Mouse (Mus musculus): ENCODE data around the gene Ndufb7. TPM values are rescaled to one million over a fixed set of nuclear protein-coding genes. Genes with fewer than 3 reads are reported as not detected.
"Not testable (repeated sequence)": the region's sequence is repeated elsewhere in the genome, so short reads cannot be mapped to it uniquely, and the experiment has no call there.

Gene Ndufb7
- polyA plus RNA-seq (2012; rRNA removed) = 294 and 383 TPM in 2 replicates

GRCm38 (mm10) chr8:83566469-83567395, at the start of gene Ndufb7:
Ndufb7 (plus strand) TSS chr8:83566671.
- TF ChIP-seq CTCF (IDR thresholded peaks at IDR 0.05; ENCODE audit: borderline replicate concordance, extremely low read depth, insufficient read depth, insufficient read length) (peak; percentile 94), POLR2A (IDR thresholded peaks at IDR 0.05; ENCODE audit: borderline replicate concordance, extremely low read depth, insufficient read depth, insufficient read length, poor library complexity, severe bottlenecking) (0 out of 2 replicates have a peak, but pooled peaks have one; percentile 44)

GRCm38 (mm10) chr8:83520432-83520831, 46.0 kb upstream of the Ndufb7 start:
- no peak for TF ChIP-seq POLR2A (IDR thresholded peaks at IDR 0.05; ENCODE audit: borderline replicate concordance, extremely low read depth, insufficient read depth, insufficient read length, poor library complexity, severe bottlenecking)
- TF ChIP-seq CTCF (IDR thresholded peaks at IDR 0.05; ENCODE audit: borderline replicate concordance, extremely low read depth, insufficient read depth, insufficient read length) = no peak

More at GRCm38 (mm10) chr8:83566469-83567395, at the start of gene Ndufb7:
- DNase-seq (ENCODE audit: low read depth) = peak; percentile 96

GRCm38 (mm10) chr8:83520907-83521306, 45.6 kb upstream of the Ndufb7 start:
- DNase-seq (ENCODE audit: low read depth) = not testable (repeated sequence)

More at GRCm38 (mm10) chr8:83520432-83520831, 46.0 kb upstream of the Ndufb7 start:
- DNase-seq (ENCODE audit: low read depth) = no peak

GRCm38 (mm10) chr8:83521310-83521709, 45.2 kb upstream of the Ndufb7 start:
- no peak for TF ChIP-seq POLR2A (IDR thresholded peaks at IDR 0.05; ENCODE audit: borderline replicate concordance, extremely low read depth, insufficient read depth, insufficient read length, poor library complexity, severe bottlenecking)
- no peak for TF ChIP-seq CTCF (IDR thresholded peaks at IDR 0.05; ENCODE audit: borderline replicate concordance, extremely low read depth, insufficient read depth, insufficient read length)
- DNase-seq (ENCODE audit: low read depth) = no peak

- no peak for DNase-seq (ENCODE audit: low read depth)
- TF ChIP-seq CTCF (IDR thresholded peaks at IDR 0.05; ENCODE audit: borderline replicate concordance, extremely low read depth, insufficient read depth, insufficient read length) (no peak), POLR2A (IDR thresholded peaks at IDR 0.05; ENCODE audit: borderline replicate concordance, extremely low read depth, insufficient read depth, insufficient read length, poor library complexity, severe bottlenecking) (no peak)
Observed at GRCm38 (mm10) chr8:83534802-83535201, 31.7 kb upstream of the Ndufb7 start.

- TF ChIP-seq POLR2A (IDR thresholded peaks at IDR 0.05; ENCODE audit: borderline replicate concordance, extremely low read depth, insufficient read depth, insufficient read length, poor library complexity, severe bottlenecking) (no peak), CTCF (IDR thresholded peaks at IDR 0.05; ENCODE audit: borderline replicate concordance, extremely low read depth, insufficient read depth, insufficient read length) (no peak)
- DNase-seq (ENCODE audit: low read depth) = no peak
Observed at GRCm38 (mm10) chr8:83535736-83536135, 30.7 kb upstream of the Ndufb7 start, which contains the start of gene Olfr370. Olfr370 (plus strand) TSS chr8:83535780.

GRCm38 (mm10) chr8:83562669-83563068, 3.8 kb upstream of the Ndufb7 start:
- DNase-seq (ENCODE audit: low read depth) = no peak
- TF ChIP-seq CTCF (IDR thresholded peaks at IDR 0.05; ENCODE audit: borderline replicate concordance, extremely low read depth, insufficient read depth, insufficient read length) (no peak), POLR2A (IDR thresholded peaks at IDR 0.05; ENCODE audit: borderline replicate concordance, extremely low read depth, insufficient read depth, insufficient read length, poor library complexity, severe bottlenecking) (no peak)

- no peak for DNase-seq (ENCODE audit: low read depth)
- TF ChIP-seq POLR2A (IDR thresholded peaks at IDR 0.05; ENCODE audit: borderline replicate concordance, extremely low read depth, insufficient read depth, insufficient read length, poor library complexity, severe bottlenecking) = no peak
- TF ChIP-seq CTCF (IDR thresholded peaks at IDR 0.05; ENCODE audit: borderline replicate concordance, extremely low read depth, insufficient read depth, insufficient read length) = no peak
Observed at GRCm38 (mm10) chr8:83563246-83563645, 3.2 kb upstream of the Ndufb7 start.

- no peak for DNase-seq (ENCODE audit: low read depth)
- TF ChIP-seq POLR2A (IDR thresholded peaks at IDR 0.05; ENCODE audit: borderline replicate concordance, extremely low read depth, insufficient read depth, insufficient read length, poor library complexity, severe bottlenecking) (no peak), CTCF (IDR thresholded peaks at IDR 0.05; ENCODE audit: borderline replicate concordance, extremely low read depth, insufficient read depth, insufficient read length) (peak; percentile 41; the same call in 1 of the 2 replicates)
Observed at GRCm38 (mm10) chr8:83565731-83566375, 618 bp upstream of the Ndufb7 start.

GRCm38 (mm10) chr8:83567668-83568067, 1.2 kb downstream of the Ndufb7 start:
- TF ChIP-seq POLR2A (IDR thresholded peaks at IDR 0.05; ENCODE audit: borderline replicate concordance, extremely low read depth, insufficient read depth, insufficient read length, poor library complexity, severe bottlenecking) (no peak), CTCF (IDR thresholded peaks at IDR 0.05; ENCODE audit: borderline replicate concordance, extremely low read depth, insufficient read depth, insufficient read length) (no peak)
- no peak for DNase-seq (ENCODE audit: low read depth)

GRCm38 (mm10) chr8:83568128-83568527, 1.7 kb downstream of the Ndufb7 start:
- no peak for TF ChIP-seq CTCF (IDR thresholded peaks at IDR 0.05; ENCODE audit: borderline replicate concordance, extremely low read depth, insufficient read depth, insufficient read length)
- no peak for TF ChIP-seq POLR2A (IDR thresholded peaks at IDR 0.05; ENCODE audit: borderline replicate concordance, extremely low read depth, insufficient read depth, insufficient read length, poor library complexity, severe bottlenecking)
- no peak for DNase-seq (ENCODE audit: low read depth)
